Mouse (Mus musculus): Measurements from ENCODE around the gene Nploc4. TPM values are rescaled to one million over a fixed set of nuclear protein-coding genes. Genes with fewer than 3 reads are reported as not detected.

The Nploc4 gene
- polyA plus RNA-seq (2017; shearing (Covaris generic)), result 54.3 TPM

GRCm38 (mm10) chr11:120437152-120437856 is at the start of gene Nploc4:
TSS of gene Nploc4 (minus strand) at chr11:120437708.

GRCm38 (mm10) chr11:120484265-120484981 is 46.9 kb upstream of the Nploc4 start, which contains the start of gene Mrpl12:
TSS of gene Mrpl12 (plus strand) at chr11:120484613.

GRCm38 (mm10) chr11:120467051-120467735 is 29.7 kb upstream of the Nploc4 start, which contains the start of gene Arl16:
TSS of gene Arl16 (minus strand) at chr11:120467607.

GRCm38 (mm10) chr11:120457772-120458751 is 20.6 kb upstream of the Nploc4 start, which contains the start of the genes Oxld1 and Ccdc137:
TSS of gene Oxld1 (minus strand) at chr11:120458068.
TSS of gene Ccdc137 (plus strand) at chr11:120458115.

GRCm38 (mm10) chr11:120453306-120453705 is 15.8 kb upstream of the Nploc4 start, which contains the start of gene Pde6g:
TSS of gene Pde6g (minus strand) at chr11:120453500.

GRCm38 (mm10) chr11:120442344-120442743 is 4.8 kb upstream of the Nploc4 start, which contains the start of gene Tspan10:
TSS of gene Tspan10 (plus strand) at chr11:120442644.

GRCm38 (mm10) chr11:120378611-120379540 is 58.6 kb downstream of the Nploc4 start, which contains the start of gene Faap100:
TSS of gene Faap100 (minus strand) at chr11:120378764.

GRCm38 (mm10) chr11:120361295-120361694 is 76.2 kb downstream of the Nploc4 start, which contains the start of gene Fscn2:
TSS of gene Fscn2 (plus strand) at chr11:120361534.

GRCm38 (mm10) chr11:120347791-120348683 is 89.5 kb downstream of the Nploc4 start, which contains the start of gene Actg1:
TSS of gene Actg1 (minus strand) at chr11:120348542.

Other genes starting within 250 kb of the Nploc4 start
- 0.19 TPM for gene Bahcc1, start 204.8 kb downstream of the Nploc4 start, polyA plus RNA-seq (2017; shearing (Covaris generic))
- 2,667 TPM for gene Actg1, start 89.2 kb downstream of the Nploc4 start, polyA plus RNA-seq (2017; shearing (Covaris generic))
- not detected for gene Fscn2, start 76.2 kb downstream of the Nploc4 start, polyA plus RNA-seq (2017; shearing (Covaris generic))
- gene Faap100, start 58.9 kb downstream of the Nploc4 start, polyA plus RNA-seq (2017; shearing (Covaris generic)), result 22.5 TPM
- not detected for gene Tspan10, start 4.9 kb upstream of the Nploc4 start, polyA plus RNA-seq (2017; shearing (Covaris generic))
- gene Pde6g, start 15.8 kb upstream of the Nploc4 start, polyA plus RNA-seq (2017; shearing (Covaris generic)), result not detected
- 2.0 TPM for gene Oxld1, start 20.4 kb upstream of the Nploc4 start, polyA plus RNA-seq (2017; shearing (Covaris generic))
- 19.8 TPM for gene Ccdc137, start 20.4 kb upstream of the Nploc4 start, polyA plus RNA-seq (2017; shearing (Covaris generic))
- 10.7 TPM for gene Arl16, start 29.9 kb upstream of the Nploc4 start, polyA plus RNA-seq (2017; shearing (Covaris generic))
- 29.0 TPM for gene Mrpl12, start 46.9 kb upstream of the Nploc4 start, polyA plus RNA-seq (2017; shearing (Covaris generic))
- gene Slc25a10, start 54.1 kb upstream of the Nploc4 start, polyA plus RNA-seq (2017; shearing (Covaris generic)), result 9.9 TPM
- not detected for gene Gcgr, start 93.0 kb upstream of the Nploc4 start, polyA plus RNA-seq (2017; shearing (Covaris generic))
- 63.3 TPM for gene Mcrip1, start 112.0 kb upstream of the Nploc4 start, polyA plus RNA-seq (2017; shearing (Covaris generic))
- not detected for gene Ppp1r27, start 113.4 kb upstream of the Nploc4 start, polyA plus RNA-seq (2017; shearing (Covaris generic))
- 187 TPM for gene P4hb, start 135.5 kb upstream of the Nploc4 start, polyA plus RNA-seq (2017; shearing (Covaris generic))
- 737 TPM for gene Arhgdia, start 143.9 kb upstream of the Nploc4 start, polyA plus RNA-seq (2017; shearing (Covaris generic))
- 275 TPM for gene Alyref, start 160.7 kb upstream of the Nploc4 start, polyA plus RNA-seq (2017; shearing (Covaris generic))
- 80.0 TPM for gene Anapc11, start 160.7 kb upstream of the Nploc4 start, polyA plus RNA-seq (2017; shearing (Covaris generic))
- not detected for gene Npb, start 170.8 kb upstream of the Nploc4 start, polyA plus RNA-seq (2017; shearing (Covaris generic))
- 159 TPM for gene Pcyt2, start 180.2 kb upstream of the Nploc4 start, polyA plus RNA-seq (2017; shearing (Covaris generic))
- gene Sirt7, start 187.5 kb upstream of the Nploc4 start, polyA plus RNA-seq (2017; shearing (Covaris generic)), result 158 TPM
- 52.8 TPM for gene Mafg, start 195.9 kb upstream of the Nploc4 start, polyA plus RNA-seq (2017; shearing (Covaris generic))
- gene Pycr1, start 206.1 kb upstream of the Nploc4 start, polyA plus RNA-seq (2017; shearing (Covaris generic)), result 0.24 TPM
- gene Myadml2, start 210.4 kb upstream of the Nploc4 start, polyA plus RNA-seq (2017; shearing (Covaris generic)), result not detected
- gene Notum, start 223.5 kb upstream of the Nploc4 start, polyA plus RNA-seq (2017; shearing (Covaris generic)), result not detected
- gene Aspscr1, start 235.3 kb upstream of the Nploc4 start, polyA plus RNA-seq (2017; shearing (Covaris generic)), result 103 TPM